Mouse (Mus musculus) stomach, embryonic 16.5 days (tissue): Measurements from ENCODE around the gene Vmn1r88. TPM values are rescaled to one million over a fixed set of nuclear protein-coding genes. Genes with fewer than 3 reads are reported as not detected.
A peak's percentile ranks its signal among the peaks of the same experiment; 100 is the strongest.
"Not testable (repeated sequence)": the region's sequence is repeated elsewhere in the genome, so short reads cannot be mapped to it uniquely, and the experiment has no call there.

Experiments used
- ATAC-seq: fragments of 200-750 bp; cut with Nextera tagmentation; 2 replicates; pipeline ENCODE4 v1.8.0; 2017; ENCODE audit warnings: moderate number of reproducible peaks, moderate TSS enrichment; ENCODE audit not compliant: insufficient read depth, low FRiP score
- H3K27ac ChIP-seq: fragments of 300-500 bp; sonication (generic); 2 replicates; pipeline ENCODE4 v1.5.1; 2014; ENCODE audit warnings: low read length
- H3K27me3 ChIP-seq: fragments of 300-500 bp; sonication (generic); 2 replicates; pipeline ENCODE4 v1.6.1; 2014; ENCODE audit warnings: low read length, control low read depth, mixed read lengths; ENCODE audit not compliant: control insufficient read depth, insufficient read depth
- H3K36me3 ChIP-seq: fragments of 300-500 bp; sonication (generic); 2 replicates; pipeline ENCODE4 v1.6.1; 2014; ENCODE audit warnings: low read length; ENCODE audit not compliant: control insufficient read depth, insufficient read depth
- H3K4me1 ChIP-seq: fragments of 300-500 bp; sonication (generic); 2 replicates; pipeline ENCODE4 v1.6.1; 2014; ENCODE audit warnings: low read length, control low read depth, mixed read lengths; ENCODE audit not compliant: control insufficient read depth, insufficient read depth
- H3K4me2 ChIP-seq: fragments of 300-500 bp; sonication (generic); 2 replicates; pipeline ENCODE4 v1.6.1; 2014; ENCODE audit warnings: low read depth, low read length, mixed read lengths
- H3K4me3 ChIP-seq: fragments of 300-500 bp; sonication (generic); replicated peaks from 2 replicates; pipeline ENCODE4 v1.5.1; 2014; ENCODE audit warnings: mild to moderate bottlenecking, low read length
- H3K9ac ChIP-seq: fragments of 300-500 bp; sonication (generic); 2 replicates; pipeline ENCODE4 v1.6.1; 2014; ENCODE audit warnings: low read length
- H3K9me3 ChIP-seq: fragments of 300-500 bp; sonication (generic); replicated peaks from 2 replicates; pipeline ENCODE4 v1.6.1; 2016; ENCODE audit warnings: low read length, control low read depth; ENCODE audit not compliant: control insufficient read depth
- WGBS: fragments of 180-500 bp; shearing (Covaris S2); extraction: QIAGEN DNeasy Blood & Tissue Kit; methylation state at CpG from one replicate; pipeline ENCODE4 v1.1.7; 2014; 5-methylcytosine and 5-hydroxymethylcytosine counted together
- polyA plus RNA-seq: library from polyadenylated mRNA; unstranded; fragments of >200 nt; fragmentation: Nextera tagmentation; extraction: Ambion mirVana; gene quantifications from 2 replicates; pipeline ENCODE4 v1.2.1, GENCODE M21; 2015

Vmn1r88 gene
- polyA plus RNA-seq = not detected in 2 replicates

DNA sequence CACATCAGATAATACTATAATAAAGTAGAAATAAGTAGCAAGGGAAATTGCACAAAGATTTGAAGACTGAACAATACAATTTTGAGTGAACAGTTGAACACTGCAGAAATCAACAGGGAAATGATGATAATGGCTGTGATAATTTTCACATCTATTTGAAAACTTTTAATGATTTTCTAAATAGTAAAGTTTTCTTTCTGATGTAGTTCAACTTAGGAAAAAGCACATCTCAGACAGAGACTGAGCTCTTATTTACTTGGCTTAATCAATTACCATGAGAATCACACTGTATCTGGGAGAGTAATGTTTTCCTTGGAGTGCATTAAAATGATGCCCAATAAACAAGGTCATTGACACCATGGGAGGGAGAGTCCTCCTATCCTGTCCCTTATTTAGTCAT is at the start of gene Vmn1r88:
Gene Vmn1r88 (plus strand): TSS at position 301 of the 400 bp plus-strand sequence.
- Histone ChIP-seq H3K9me3 (no peaks in the 10 kb centered on the region), H3K27me3 (no peaks in the 10 kb centered on the region), H3K4me1 (no peaks in the 10 kb centered on the region), H3K9ac (no peak within 1 kb of the TSS), H3K4me3 (no peak within 1 kb of the TSS), H3K27ac (no peak within 1 kb of the TSS), H3K4me2 (no peak within 1 kb of the TSS), H3K36me3 (no peaks in the 10 kb centered on the region)
- no peak for ATAC-seq

DNA sequence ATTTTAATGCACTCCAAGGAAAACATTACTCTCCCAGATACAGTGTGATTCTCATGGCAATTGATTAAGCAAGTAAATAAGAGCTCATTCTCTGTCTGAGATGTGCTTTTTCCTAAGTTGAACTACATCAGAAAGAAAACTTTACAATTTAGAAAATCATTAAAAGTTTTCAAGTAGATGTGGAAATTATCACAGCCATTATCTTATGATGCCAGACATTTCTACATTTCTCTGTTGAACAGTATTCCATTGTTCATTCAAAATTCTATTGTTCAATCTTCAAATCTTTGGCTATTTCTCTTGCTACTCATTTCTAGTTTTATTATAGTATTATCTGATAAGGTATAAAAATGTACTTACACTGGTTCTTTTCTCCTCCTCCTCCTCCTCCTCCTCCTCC is 39.6 kb upstream of the Vmn1r88 start, which contains the start of gene Vmn1r86:
Gene Vmn1r86 (minus strand): TSS at position 101 of the 400 bp plus-strand sequence.
- H3K4me2 ChIP-seq = no peak within 1 kb of the TSS
- no peaks in the 10 kb centered on the region for H3K27me3 ChIP-seq
- no peak for ATAC-seq
- H3K4me3 ChIP-seq = no peak within 1 kb of the TSS
- H3K9me3 ChIP-seq = no peaks in the 10 kb centered on the region
- H3K27ac ChIP-seq = no peak within 1 kb of the TSS
- H3K9ac ChIP-seq = no peak within 1 kb of the TSS
- H3K36me3 ChIP-seq = no peaks in the 10 kb centered on the region
- H3K4me1 ChIP-seq = no peaks in the 10 kb centered on the region

DNA sequence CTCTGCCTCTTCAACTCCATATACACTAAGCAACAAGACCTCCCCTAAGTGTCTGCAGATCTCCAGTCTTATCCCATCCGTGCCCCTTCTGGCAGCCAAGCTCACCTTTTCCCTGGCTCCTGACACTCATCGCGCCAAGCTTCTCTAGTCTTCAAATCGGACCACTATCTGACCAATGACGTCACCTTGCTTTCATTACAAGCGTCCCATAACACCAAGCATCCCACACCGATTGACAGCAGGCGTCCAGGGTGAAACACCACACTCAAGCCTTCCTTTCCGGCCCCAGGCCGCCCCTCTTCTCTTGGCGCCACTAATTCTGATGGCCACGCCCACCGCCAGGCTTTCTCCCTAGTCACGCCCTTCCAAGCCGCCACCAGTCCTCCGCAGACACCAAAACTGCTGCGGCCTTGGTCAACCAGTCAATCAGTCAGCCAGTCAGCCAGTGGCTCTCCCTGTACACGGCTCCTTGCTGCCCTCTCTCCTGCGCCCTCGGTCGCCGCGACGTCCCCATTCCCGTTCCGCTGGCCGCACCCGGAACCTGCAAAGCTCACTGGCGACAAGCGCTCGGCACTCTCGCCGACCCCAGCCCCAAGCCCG is 35.7 kb upstream of the Vmn1r88 start:
- peak; percentile 82 for ATAC-seq
- Histone ChIP-seq H3K4me2 (peak overlapping the region; percentile 39), H3K4me3 (peak overlapping the region; percentile 24; the same call in 1 of the 2 replicates)
- not testable (repeated sequence) for H3K4me1 ChIP-seq, H3K9ac ChIP-seq, H3K36me3 ChIP-seq, H3K27ac ChIP-seq, H3K9me3 ChIP-seq, H3K27me3 ChIP-seq
- under 1% methylated on average over 17 of the region's 34 CpGs for WGBS

DNA sequence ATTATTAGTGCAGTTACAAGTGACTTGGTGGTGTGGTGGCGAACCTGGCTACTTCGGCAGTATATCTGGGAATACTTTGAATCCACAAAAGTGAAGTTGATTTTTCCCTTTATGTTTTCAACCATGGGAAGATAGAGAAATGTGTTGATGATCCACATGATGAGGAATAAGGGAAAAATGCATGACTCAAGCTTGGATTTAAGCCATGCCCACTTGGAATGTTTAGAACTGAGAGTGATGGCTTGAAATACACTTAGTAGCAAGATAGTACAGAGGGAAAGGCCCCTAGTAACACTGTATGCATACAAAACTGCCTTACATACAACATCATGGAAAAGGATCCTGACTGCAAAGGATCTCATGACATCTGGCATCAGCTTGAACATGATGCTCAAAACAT is 27.5 kb upstream of the Vmn1r88 start:
- Histone ChIP-seq H3K9ac (no peak overlapping the region), H3K4me3 (no peak overlapping the region), H3K36me3 (no peaks in the 10 kb centered on the region), H3K9me3 (no peaks in the 10 kb centered on the region), H3K27me3 (no peaks in the 10 kb centered on the region), H3K4me1 (no peaks in the 10 kb centered on the region), H3K4me2 (no peak overlapping the region), H3K27ac (no peak overlapping the region)
- no peak for ATAC-seq
- WGBS = 82% methylated on average over 2 of the region's 2 CpGs

DNA sequence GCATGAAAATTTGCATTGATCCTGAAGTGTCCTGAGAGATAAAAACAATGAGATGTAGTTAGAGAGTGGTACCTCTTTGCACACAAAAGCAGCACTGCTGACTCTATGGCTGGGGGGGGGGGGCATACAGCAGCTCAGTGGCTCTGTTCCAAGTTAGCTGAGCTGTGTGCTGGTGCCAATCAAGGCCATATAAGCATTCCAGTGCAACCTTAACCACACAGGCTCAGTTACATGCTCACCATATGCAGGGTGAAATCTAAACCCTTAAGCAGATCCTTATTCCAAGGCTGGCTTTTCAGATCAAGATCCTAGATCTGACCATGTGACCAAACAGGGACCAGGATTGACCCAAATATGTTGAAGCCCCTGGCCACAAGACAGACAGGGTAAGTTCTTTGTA is 22.0 kb upstream of the Vmn1r88 start:
- Histone ChIP-seq H3K27me3 (no peaks in the 10 kb centered on the region), H3K4me1 (no peaks in the 10 kb centered on the region), H3K4me3 (no peak overlapping the region), H3K9ac (no peak overlapping the region), H3K27ac (no peak overlapping the region), H3K9me3 (no peaks in the 10 kb centered on the region), H3K36me3 (no peaks in the 10 kb centered on the region), H3K4me2 (no peak overlapping the region)
- ATAC-seq = no peak

DNA sequence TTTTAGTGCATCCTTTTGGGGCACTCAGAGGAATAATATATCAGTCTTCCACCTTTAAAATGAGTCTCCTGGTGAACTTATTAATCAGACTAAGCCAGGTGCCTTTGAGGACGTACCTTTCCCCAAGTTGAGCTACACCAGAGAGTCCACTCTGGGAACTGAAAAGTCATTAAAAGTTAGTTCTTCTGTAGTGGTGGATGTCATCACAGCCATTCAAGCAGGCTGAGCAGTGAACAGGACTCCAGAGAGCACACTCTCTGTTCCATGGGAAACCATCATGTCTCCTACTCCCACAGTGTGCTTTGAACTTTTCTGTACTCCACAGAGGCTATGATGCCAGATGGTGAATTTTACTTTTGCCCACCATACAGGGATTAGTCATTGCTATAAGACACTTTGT is 19.3 kb upstream of the Vmn1r88 start, which contains the start of gene Vmn1r87:
Gene Vmn1r87 (minus strand): TSS at position 101 of the 400 bp plus-strand sequence.
- WGBS = 72% methylated on average over 1 of the region's 1 CpGs
- no peak within 1 kb of the TSS for H3K9ac ChIP-seq
- H3K4me1 ChIP-seq = no peaks in the 10 kb centered on the region
- no peaks in the 10 kb centered on the region for H3K9me3 ChIP-seq
- no peak within 1 kb of the TSS for H3K4me3 ChIP-seq
- no peak within 1 kb of the TSS for H3K4me2 ChIP-seq
- H3K27ac ChIP-seq = no peak within 1 kb of the TSS
- no peak for ATAC-seq
- H3K36me3 ChIP-seq = no peaks in the 10 kb centered on the region
- no peaks in the 10 kb centered on the region for H3K27me3 ChIP-seq

DNA sequence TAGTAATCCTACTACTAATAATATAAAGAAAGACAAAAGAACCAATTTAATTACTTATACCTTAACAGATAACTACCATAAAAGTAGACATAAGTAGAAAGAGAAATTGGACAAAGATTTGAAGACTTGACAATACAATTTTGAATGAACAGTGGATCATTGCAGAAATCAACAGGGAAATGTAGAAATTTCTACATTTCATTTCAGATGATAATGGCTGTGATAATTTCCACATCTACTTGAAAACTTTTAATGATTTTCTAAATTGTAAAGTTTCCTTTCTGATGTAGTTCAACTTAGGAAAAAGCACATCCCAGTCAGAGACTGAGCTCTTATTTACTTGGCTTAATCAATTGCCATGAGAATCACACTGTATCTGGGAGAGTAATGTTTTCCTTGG is 53.4 kb downstream of the Vmn1r88 start, which contains the start of gene Vmn1r89:
Gene Vmn1r89 (plus strand): TSS at position 301 of the 400 bp plus-strand sequence.
- H3K4me2 ChIP-seq = no peak within 1 kb of the TSS
- no peak for ATAC-seq
- H3K27ac ChIP-seq = no peak within 1 kb of the TSS
- H3K27me3 ChIP-seq = no peaks in the 10 kb centered on the region
- no peaks in the 10 kb centered on the region for H3K4me1 ChIP-seq
- H3K9ac ChIP-seq = no peak within 1 kb of the TSS
- no peaks in the 10 kb centered on the region for H3K36me3 ChIP-seq
- no peak within 1 kb of the TSS for H3K4me3 ChIP-seq
- no peaks in the 10 kb centered on the region for H3K9me3 ChIP-seq

Other genes with a start within 250 kb of the Vmn1r88 start
- 869 and 872 TPM in 2 replicates for gene Rps5, start 237.3 kb upstream of the Vmn1r88 start, polyA plus RNA-seq
- gene Rnf225, start 232.2 kb upstream of the Vmn1r88 start, polyA plus RNA-seq = 2.3 and 3.2 TPM in 2 replicates
- gene Zfp324, start 193.7 kb upstream of the Vmn1r88 start, polyA plus RNA-seq = 8.3 and 8.8 TPM in 2 replicates
- 7.2 and 8.9 TPM in 2 replicates for gene Zfp446, start 181.7 kb upstream of the Vmn1r88 start, polyA plus RNA-seq
- gene Slc27a5, start 161.4 kb upstream of the Vmn1r88 start, polyA plus RNA-seq = 0.95 and 1.4 TPM in 2 replicates
- gene Trim28, start 160.5 kb upstream of the Vmn1r88 start, polyA plus RNA-seq = 122 and 130 TPM in 2 replicates
- 18.4 and 20.2 TPM in 2 replicates for gene Zbtb45, start 149.5 kb upstream of the Vmn1r88 start, polyA plus RNA-seq
- gene Chmp2a, start 124.8 kb upstream of the Vmn1r88 start, polyA plus RNA-seq = 189 and 190 TPM in 2 replicates
- 21.4 and 22.1 TPM in 2 replicates for gene Ube2m, start 121.3 kb upstream of the Vmn1r88 start, polyA plus RNA-seq
- 2.5 and 2.7 TPM in 2 replicates for gene Mzf1, start 104.8 kb upstream of the Vmn1r88 start, polyA plus RNA-seq
- not detected in 2 replicates for gene Vmn1r85, start 64.4 kb upstream of the Vmn1r88 start, polyA plus RNA-seq
- not detected in 2 replicates for gene Vmn1r86, start 39.7 kb upstream of the Vmn1r88 start, polyA plus RNA-seq
- gene Vmn1r87, start 19.4 kb upstream of the Vmn1r88 start, polyA plus RNA-seq = not detected in 2 replicates
- gene Vmn1r89, start 53.5 kb downstream of the Vmn1r88 start, polyA plus RNA-seq = not detected in 2 replicates
- 75.0 and 84.8 TPM in 2 replicates for gene Lig1, start 117.7 kb downstream of the Vmn1r88 start, polyA plus RNA-seq
- 7.6 and 10.1 TPM in 2 replicates for gene Zswim9, start 119.2 kb downstream of the Vmn1r88 start, polyA plus RNA-seq
- gene Pla2g4c, start 165.1 kb downstream of the Vmn1r88 start, polyA plus RNA-seq = 1.1 and 1.7 TPM in 2 replicates
- gene Cabp5, start 238.6 kb downstream of the Vmn1r88 start, polyA plus RNA-seq = not detected in 2 replicates